Mouse (Mus musculus): ENCODE results near the gene Micu1.

Gene Micu1

DNA sequence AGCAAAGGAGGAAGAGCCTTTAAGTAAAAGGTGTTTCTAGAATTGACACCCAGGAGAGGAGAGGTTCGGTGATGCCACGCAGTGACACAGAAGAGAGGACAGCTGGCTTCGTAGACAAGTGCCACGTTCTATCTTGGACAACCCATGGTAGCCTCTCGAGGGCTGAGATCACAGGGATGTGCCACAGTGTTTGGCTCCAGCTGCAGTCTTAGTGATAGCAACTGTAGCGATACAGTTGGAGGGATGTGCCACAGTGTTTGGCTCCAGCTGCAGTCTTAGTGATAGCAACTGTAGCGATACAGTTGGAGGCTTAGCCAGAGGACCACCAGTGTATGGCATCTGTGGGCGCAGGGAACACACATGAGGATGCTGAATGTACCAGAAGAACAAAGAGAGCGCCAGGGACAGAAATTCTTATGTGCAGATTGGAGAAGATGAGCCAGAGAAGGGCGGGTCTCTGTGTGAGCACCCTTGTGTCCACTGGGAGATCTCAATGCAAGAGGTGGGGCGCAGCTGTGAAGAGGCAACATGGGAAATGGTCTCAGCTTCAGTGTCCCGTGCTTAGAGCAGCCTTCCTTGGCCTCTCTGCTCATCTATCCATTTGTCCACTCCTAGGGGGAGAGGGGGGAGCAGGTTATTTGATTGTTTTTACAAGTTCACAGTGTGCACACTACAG, 98.7 kb downstream of the Micu1 start:
- DNase-seq (ENCODE audit: extremely low read depth, low read depth, low spot score), result no peak

DNA sequence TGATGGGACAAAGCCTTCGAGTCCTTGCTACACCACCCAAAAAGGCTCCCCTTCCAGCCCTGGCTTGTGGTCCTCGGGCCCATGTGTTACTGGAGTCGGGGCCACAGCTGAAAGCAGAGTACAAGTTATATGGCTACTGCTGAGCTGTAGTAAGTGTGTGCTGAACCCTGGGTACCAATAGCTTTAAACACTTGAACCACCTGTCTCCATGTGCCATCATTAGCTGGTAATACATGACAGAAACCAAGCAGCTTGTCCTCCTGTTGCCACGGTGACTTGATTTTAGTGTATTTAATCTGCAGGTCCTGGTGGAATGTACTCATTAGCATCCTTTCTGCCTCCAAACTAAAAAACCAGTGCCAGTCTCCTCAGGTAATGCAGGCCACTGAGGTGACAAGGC, 106.4 kb downstream of the Micu1 start:
- no peak for DNase-seq (ENCODE audit: extremely low read depth, low read depth, low spot score)

DNA sequence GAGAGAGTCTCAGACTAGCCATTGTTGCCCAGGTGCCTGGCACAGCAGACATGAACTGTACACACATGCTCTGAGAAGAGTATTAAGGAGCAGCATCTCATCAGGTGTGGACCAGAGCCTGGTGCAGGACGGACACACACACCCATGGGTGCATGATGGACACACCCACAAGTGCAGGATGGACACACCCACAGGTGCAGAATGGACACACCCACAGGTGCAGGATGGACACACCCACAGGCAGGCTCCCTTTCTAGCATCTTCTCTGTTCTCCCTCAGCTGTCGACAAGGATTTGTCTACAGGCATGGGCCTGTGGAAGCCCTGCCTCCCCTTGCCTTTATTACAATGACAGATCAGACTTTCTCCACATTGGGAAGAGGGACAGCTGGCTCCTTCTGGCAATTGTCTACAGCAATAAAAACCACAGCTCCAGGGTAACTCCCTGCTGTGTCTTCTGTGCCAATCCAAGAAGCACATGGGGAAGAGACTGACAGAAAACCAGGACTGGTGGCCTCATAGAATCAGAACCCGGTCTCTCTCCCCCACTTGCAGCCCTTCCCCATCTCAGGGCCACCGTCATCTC, 107.8 kb downstream of the Micu1 start:
- DNase-seq (ENCODE audit: extremely low read depth, low read depth, low spot score), result no peak

DNA sequence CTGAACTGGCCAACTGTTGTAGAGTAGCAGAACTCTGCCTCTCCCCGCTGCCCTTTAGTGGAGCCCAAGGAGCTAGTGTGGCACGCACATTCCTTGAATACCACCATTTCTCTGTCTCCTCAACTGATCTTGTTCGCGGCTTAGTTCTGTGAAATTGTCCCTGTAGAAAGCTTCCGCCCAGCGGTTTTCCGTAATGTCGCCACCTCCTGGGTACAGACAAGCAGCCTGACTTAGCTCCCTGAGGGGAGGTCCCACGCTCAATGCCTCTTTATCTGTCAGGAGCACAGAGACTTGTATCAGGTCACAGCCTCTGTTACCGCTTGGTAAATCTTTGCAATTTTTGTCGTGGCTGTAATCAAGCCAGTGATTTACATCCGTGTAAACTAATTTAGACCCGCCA, 110.7 kb downstream of the Micu1 start:
- DNase-seq (ENCODE audit: extremely low read depth, low read depth, low spot score), result no peak

DNA sequence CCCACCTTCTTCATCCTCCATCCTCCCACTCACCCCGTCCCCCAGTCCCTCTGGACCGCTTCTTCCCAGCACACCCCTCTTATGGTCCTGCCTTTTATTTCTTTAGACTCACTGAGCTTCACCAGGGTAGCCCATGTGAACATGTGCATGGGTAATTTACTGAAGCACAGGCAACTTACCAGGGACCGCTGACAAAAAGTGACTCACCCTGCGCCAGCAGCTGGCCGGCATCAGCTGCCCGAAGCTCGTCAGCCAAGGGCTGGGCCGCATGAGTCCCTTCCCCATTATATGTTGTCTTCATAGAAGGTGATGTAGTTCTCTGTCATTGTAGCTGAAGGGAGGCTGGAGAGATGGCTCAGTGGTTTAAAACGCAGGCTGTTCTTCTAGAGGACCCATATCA, 111.5 kb downstream of the Micu1 start:
- no peak for DNase-seq (ENCODE audit: extremely low read depth, low read depth, low spot score)

DNA sequence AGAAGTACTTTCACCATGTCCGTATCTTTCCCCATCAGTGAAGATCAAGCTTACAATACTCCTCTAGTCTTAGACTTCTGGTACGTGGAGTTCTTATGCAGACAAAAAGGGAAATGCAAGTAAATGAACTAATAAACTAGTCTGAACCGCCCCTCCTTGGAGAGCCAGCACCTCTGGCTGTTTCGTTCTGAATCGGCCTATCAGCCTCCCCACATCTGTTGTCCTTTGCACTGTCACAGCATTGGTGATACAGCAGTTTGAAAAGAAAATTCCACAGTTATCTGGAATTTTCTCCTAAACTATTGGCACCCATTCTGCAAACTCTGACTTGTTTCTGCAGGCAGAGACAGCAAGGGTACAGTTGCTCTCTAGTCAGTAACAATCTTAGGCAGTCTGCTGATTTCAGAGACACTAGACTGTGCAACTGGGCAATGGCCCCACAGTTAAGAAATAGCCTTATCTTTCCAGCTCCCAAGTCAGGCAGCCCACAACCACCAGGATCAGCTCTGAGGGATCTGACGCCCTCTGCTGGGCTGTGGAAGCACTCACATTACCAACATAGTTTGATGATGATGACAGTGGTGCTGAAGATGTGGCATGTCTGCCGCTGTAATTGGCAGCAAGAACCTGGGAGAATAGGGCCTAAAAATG, 112.4 kb downstream of the Micu1 start:
- no peak for DNase-seq (ENCODE audit: extremely low read depth, low read depth, low spot score)

DNA sequence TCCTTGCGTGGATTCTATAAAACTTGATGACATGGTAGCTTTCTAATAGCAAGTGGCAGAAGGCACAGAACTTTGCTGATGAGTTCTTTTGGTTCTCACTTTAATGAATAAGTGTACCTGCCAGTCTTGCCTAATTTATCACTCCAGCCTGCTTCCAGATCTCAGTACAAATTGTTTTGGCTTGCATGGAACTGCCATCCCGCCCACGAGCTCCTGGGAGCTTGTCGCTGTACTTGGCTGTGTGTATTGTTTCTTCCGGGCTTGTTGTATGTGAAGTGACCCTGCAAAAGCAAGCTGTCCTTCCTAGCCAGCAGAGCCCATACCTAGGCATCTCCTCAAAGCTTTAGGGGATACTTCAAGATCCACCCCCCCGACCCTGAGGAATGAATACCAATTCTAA, 114.3 kb downstream of the Micu1 start:
- peak; percentile 63 for DNase-seq (ENCODE audit: extremely low read depth, low read depth, low spot score)

GRCm38 (mm10) chr10:59817528-59817927, 115.3 kb downstream of the Micu1 start:
- no peak for DNase-seq (ENCODE audit: extremely low read depth, low read depth, low spot score)

DNA sequence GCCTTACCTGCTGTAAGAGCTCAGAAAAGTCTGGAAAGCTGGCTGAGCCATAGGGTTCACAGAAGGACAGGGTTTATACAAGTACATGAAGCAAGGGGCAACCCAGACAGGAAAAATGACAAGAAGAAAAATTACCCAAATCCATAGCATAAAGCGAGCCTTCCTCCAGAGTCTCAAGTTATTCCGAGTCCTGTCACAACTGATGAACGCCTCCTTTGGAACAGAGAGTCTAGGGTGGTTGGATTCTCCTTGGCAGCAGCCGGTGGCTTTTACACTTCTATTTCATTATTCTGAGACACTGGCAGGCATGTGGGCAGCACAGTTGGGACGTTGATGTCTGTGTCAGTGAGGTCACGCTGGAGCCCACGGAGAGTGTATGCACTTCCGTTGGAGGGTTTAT, 115.7 kb downstream of the Micu1 start:
- DNase-seq (ENCODE audit: extremely low read depth, low read depth, low spot score), result no peak

GRCm38 (mm10) chr10:59819146-59819545, 116.9 kb downstream of the Micu1 start:
- DNase-seq (ENCODE audit: extremely low read depth, low read depth, low spot score), result no peak

DNA sequence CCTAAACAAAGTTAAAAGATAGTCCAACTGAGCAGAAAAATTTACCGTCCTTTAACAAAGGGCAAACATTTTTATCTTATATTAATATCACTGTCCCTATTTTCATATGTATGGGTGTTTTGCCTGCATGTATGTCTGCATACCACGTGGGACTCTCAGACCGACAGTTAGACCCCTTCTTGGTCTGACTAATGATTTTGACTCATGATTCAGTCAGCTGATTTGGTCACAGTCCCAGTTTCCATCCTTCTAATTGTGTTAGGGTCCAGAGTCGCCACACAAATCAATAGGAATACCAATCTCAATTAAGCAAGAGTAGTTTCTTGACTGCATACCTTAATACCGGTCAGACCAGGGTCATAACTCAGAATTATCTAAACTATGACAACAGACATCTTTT, 118.6 kb downstream of the Micu1 start:
- no peak for DNase-seq (ENCODE audit: extremely low read depth, low read depth, low spot score)

- no peak for DNase-seq (ENCODE audit: extremely low read depth, low read depth, low spot score)
Measured at GRCm38 (mm10) chr10:59821334-59822066, 119.2 kb downstream of the Micu1 start.

DNA sequence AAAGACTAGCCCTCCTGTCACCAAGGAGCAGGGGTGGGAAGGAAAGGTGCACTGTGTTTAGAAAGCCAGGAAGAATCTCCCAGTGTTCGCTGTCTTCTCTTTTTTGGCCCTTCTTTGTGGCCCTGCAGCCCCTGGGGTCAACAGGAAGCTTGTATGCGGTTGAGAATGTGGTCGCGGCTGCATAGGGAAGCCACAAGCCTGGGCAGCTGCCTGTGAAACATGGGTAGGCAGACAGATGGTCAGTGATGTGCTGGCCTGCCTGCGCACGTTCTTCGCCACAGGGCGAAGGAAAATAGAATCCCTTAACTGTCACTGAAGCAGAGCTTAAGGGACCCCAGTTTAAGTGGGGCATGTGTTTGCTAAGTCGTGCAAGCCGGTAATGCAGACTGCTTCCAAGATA, 120.6 kb downstream of the Micu1 start:
- DNase-seq (ENCODE audit: extremely low read depth, low read depth, low spot score), result no peak

GRCm38 (mm10) chr10:59825137-59825812, 123.0 kb downstream of the Micu1 start:
- no peak for DNase-seq (ENCODE audit: extremely low read depth, low read depth, low spot score)

GRCm38 (mm10) chr10:59829886-59830285, 127.6 kb downstream of the Micu1 start:
- no peak for DNase-seq (ENCODE audit: extremely low read depth, low read depth, low spot score)

- no peak for DNase-seq (ENCODE audit: extremely low read depth, low read depth, low spot score)
Measured at GRCm38 (mm10) chr10:59831950-59832349, 129.7 kb downstream of the Micu1 start.

DNA sequence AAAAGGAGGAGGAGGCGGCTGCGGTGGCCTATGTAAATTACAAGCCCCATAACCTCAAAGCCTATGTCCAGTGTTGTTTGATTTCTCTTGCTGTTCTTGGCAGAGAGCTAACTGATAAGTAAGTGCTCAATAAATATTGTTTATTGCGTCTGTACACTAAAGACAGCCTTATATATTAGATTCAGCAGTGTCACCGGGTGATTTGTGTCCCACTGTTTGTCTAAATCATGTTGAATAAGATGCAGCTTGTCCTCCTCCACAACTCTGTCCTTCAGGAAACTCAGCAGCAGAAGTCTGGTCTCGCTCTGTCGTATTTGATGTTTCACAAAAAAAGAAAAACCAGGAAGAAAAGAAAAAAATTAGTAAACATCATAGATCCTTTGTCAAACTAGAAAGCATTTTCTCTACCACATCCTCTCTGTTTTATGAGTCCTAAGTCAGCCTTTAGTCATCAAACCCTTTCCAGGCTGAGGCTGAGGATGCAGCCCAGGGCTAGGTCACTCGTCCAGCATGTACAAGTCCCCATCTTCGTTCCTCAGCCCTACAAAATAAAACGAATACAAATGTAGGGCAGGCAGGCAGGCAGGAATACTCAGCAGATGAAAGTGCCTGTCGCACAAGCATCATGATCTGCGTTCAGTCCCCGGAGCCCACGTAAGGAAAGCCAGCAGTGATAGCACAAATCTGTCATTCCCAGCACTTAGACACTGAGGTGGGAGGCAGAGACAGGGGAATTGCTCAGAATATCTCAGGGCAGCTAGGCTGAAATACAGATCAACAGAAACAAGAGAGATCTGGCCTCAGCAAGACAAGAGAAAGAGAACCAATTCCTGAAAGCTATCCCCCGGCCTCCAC, 133.3 kb downstream of the Micu1 start:
- no peak for DNase-seq (ENCODE audit: extremely low read depth, low read depth, low spot score)

DNA sequence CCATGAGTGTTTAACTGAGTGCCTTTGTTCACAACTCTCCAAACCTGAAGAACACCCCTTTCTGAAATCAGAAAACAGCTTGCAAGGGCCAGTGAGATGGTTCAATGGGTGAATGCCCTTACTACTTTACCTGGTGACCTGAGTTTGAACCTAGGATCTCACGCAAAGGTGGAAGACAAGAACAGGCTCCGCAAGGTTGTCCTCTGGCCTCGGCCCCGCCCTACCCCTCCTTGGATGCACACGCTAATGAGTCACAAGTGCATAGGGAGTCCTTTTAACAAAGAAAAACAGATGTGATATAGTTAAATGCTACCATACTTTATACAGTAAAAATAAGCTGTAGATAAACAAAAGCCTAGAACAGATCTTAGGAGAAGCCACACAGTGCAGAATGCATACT, 135.2 kb downstream of the Micu1 start:
- no peak for DNase-seq (ENCODE audit: extremely low read depth, low read depth, low spot score)

DNA sequence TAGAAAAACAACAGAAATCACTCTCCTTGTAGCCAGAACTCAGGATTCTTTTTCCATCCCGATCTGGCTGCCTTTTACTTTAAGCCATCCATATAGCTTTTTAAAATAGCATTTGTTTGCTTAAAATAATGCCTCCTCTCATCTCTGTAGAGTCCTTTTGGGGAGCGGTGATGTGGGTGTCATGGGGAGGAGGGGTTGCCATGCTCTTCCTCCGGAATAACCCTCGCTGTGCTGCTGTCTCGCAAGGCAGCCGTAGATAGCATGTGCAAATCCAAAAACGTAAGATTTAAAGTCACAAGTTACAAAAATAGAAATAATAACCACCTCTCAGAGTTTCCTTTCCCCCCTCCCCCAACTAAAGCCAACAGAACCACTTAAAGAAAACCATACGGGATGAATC, 139.2 kb downstream of the Micu1 start:
- no peak for DNase-seq (ENCODE audit: extremely low read depth, low read depth, low spot score)

GRCm38 (mm10) chr10:59843125-59843524, 140.8 kb downstream of the Micu1 start:
- no peak for DNase-seq (ENCODE audit: extremely low read depth, low read depth, low spot score)

Data from fat pad, adult 2 months (tissue).